ENCODE assay signal across 12 mouse cellular contexts in genomic region chr11:101849286-101849685, GRCm38 (mm10). TPM values are rescaled to one million over a fixed set of nuclear protein-coding genes. Genes with fewer than 3 reads are reported as not detected.
A peak's percentile ranks its signal among the peaks of the same experiment; 100 is the strongest.
DNase-seq lines count a peak whose midpoint lies in the region; TF ChIP-seq lines count a peak whose summit lies in the region.
"Had no signal": no experiment of that assay in that cellular context is flagged by ENCODE, and none has a peak within 500 bp of the region (broad histone marks: within the 10 kb centered on the region; RNA-seq: fewer than 3 reads in every experiment).

No protein-coding gene starts in this region.

- 0 out of 2 replicates have a peak, but pooled peaks cover 2% of the 10 kb centered on the region for H3K9me3 ChIP-seq in hindbrain, embryonic 10.5 days
- H3K9me3 ChIP-seq: G1E; limb, embryonic 15.5 days had no signal

- 78% methylated on average over 4 of the region's 4 CpGs for WGBS in hindbrain, embryonic 10.5 days

- peak; percentile 72 to 83 for DNase-seq in adrenal gland, adult (ENCODE audit: inconsistent age in 2 of 2, low spot score in 1 of 2)
- no peak for DNase-seq in adrenal gland, postnatal 4 days (ENCODE audit: low spot score in 2 of 2)
- DNase-seq in urinary bladder, postnatal 14 days (ENCODE audit: low spot score), result peak; percentile 4
- no peak for DNase-seq in urinary bladder, adult 18-20 months (ENCODE audit: low spot score in 2 of 2)
- DNase-seq in heart, postnatal 10 days, result peak; percentile 59 to 60
- DNase-seq in yolk sac, embryonic 10.5 days (ENCODE audit: low spot score), result no peak
- DNase-seq in hindbrain, embryonic 10.5 days (ENCODE audit: low spot score), result no peak
- no peak for DNase-seq in layer of hippocampus, adult 2 months (ENCODE audit: low spot score in 2 of 2)
- DNase-seq: cerebellum, postnatal 10 days; right cerebral cortex, postnatal 4 days had no signal

- peaks cover 6% of the 10 kb centered on the region; the same call in 1 of the 2 replicates for H3K4me1 ChIP-seq in hindbrain, embryonic 10.5 days (replicated peaks)

- H3K27me3 ChIP-seq in hindbrain, embryonic 10.5 days (ENCODE audit: insufficient read depth, poor library complexity, severe bottlenecking), result no peaks in the 10 kb centered on the region
- H3K27me3 ChIP-seq: limb, embryonic 15.5 days had no signal

- H3K36me3 ChIP-seq in hindbrain, embryonic 10.5 days, result no peaks in the 10 kb centered on the region
- H3K36me3 ChIP-seq: G1E; limb, embryonic 15.5 days had no signal

- no peak for TF ChIP-seq CTCF in layer of hippocampus, adult 2 months (conservative IDR thresholded peaks at IDR 0.05)

- no peak overlapping the region for H3K4me3 ChIP-seq in hindbrain, embryonic 10.5 days
- H3K4me3 ChIP-seq in layer of hippocampus, adult 2 months, result no peak overlapping the region
- H3K4me3 ChIP-seq: limb, embryonic 15.5 days had no signal

- intact Hi-C loops in heart, postnatal 10 days (cut with DNase I), result loop anchor here (2.0 kb wide), 1 partner anchor 16 kb away; no protein-coding TSS in a partner anchor

- no peak overlapping the region for H3K27ac ChIP-seq in hindbrain, embryonic 10.5 days
- H3K27ac ChIP-seq in layer of hippocampus, adult 2 months, result no peak overlapping the region
- H3K27ac ChIP-seq: limb, embryonic 15.5 days had no signal

RNA-seq across cellular contexts. Expression of gene Meox1, which starts 44.9 kb away (rescaled TPM):
- 1 to 10 TPM; 7.1 to 7.8 TPM for total RNA-seq in adrenal gland, postnatal 4 days (2021)
- total RNA-seq in heart, postnatal 10 days (2021), result 10 to 100 TPM; 23.7 to 27.5 TPM
- polyA plus RNA-seq in hindbrain, embryonic 10.5 days (2016; fragmentation: Nextera tagmentation; extraction: Ambion mirVana), result 0.81 and 1.6 TPM in 2 replicates
- total RNA-seq in layer of hippocampus, adult 2 months (2021), result under 1 TPM; 0.71 to 0.74 TPM
- total RNA-seq: G1E had no signal
- polyA plus RNA-seq: G1E had no signal

Comparison
In these comparisons a context has a peak if more than half of its experiments do, and no peak if none do; other contexts are left out.
1. DNase-seq: peak in adrenal gland, adult (2 of 2), urinary bladder, postnatal 14 days (single experiment) and heart, postnatal 10 days (2 of 2); none in adrenal gland, postnatal 4 days (0 of 2), urinary bladder, adult 18-20 months (0 of 2), yolk sac, embryonic 10.5 days (single experiment), hindbrain, embryonic 10.5 days (single experiment) and layer of hippocampus, adult 2 months (0 of 2).
2. RNA of gene Meox1, which starts 44.9 kb away (total RNA-seq): 23.7 to 27.5 TPM in heart, postnatal 10 days and 7.1 to 7.8 TPM in adrenal gland, postnatal 4 days; 0.71 to 0.74 TPM in layer of hippocampus, adult 2 months; every median in the first group is over 4 times any median in the second.